Comparison of ENCODE assay signal across 8 mouse cellular contexts in genomic region chr17:17828191-17828981, GRCm38 (mm10). TPM values are rescaled to one million over a fixed set of nuclear protein-coding genes. Genes with fewer than 3 reads are reported as not detected.
DNase-seq lines count a peak whose midpoint lies in the region; ATAC-seq lines count a peak whose summit lies in the region.

No protein-coding gene starts in this region.

- peak; percentile 48 for DNase-seq in urinary bladder, postnatal 14 days (ENCODE audit: low spot score)
- DNase-seq in urinary bladder, postnatal 25 days (ENCODE audit: low spot score): no peak
- DNase-seq in embryo, embryonic 10 days (ENCODE audit: low spot score): peak; percentile 85
- peak; percentile 50 to 67 for DNase-seq in gastrocnemius, postnatal 4 days (ENCODE audit: low spot score in 2 of 2)
- DNase-seq in liver, embryonic 11.5 days (ENCODE audit: low spot score): peak; percentile 78
- no peak for DNase-seq in natural killer cell, adult 2 months (ENCODE audit: low spot score in 2 of 2)

- peak overlapping the region; percentile 79 for H3K4me2 ChIP-seq in intestine, embryonic 16.5 days (ENCODE audit: low read depth, low read length)
- H3K4me2 ChIP-seq in liver, embryonic 11.5 days: peak overlapping the region; percentile 73
- H3K4me2 ChIP-seq in neural tube, embryonic 13.5 days: peak overlapping the region; percentile 94

- peak overlapping the region; percentile 83 for H3K9ac ChIP-seq in intestine, embryonic 16.5 days (ENCODE audit: low read depth, low read length)
- peak overlapping the region; percentile 61 for H3K9ac ChIP-seq in liver, embryonic 11.5 days (ENCODE audit: low read depth, low read length)
- H3K9ac ChIP-seq in neural tube, embryonic 13.5 days: peak overlapping the region; percentile 99

- no peaks in the 10 kb centered on the region for H3K9me3 ChIP-seq in intestine, embryonic 16.5 days (ENCODE audit: control insufficient read depth, low read length)
- H3K9me3 ChIP-seq in liver, embryonic 11.5 days (ENCODE audit: control insufficient read depth, low read length): no peaks in the 10 kb centered on the region
- H3K9me3 ChIP-seq in neural tube, embryonic 13.5 days: no peaks in the 10 kb centered on the region

- H3K4me1 ChIP-seq in intestine, embryonic 16.5 days (ENCODE audit: control insufficient read depth, insufficient read depth, low read length): peaks cover 29% of the 10 kb centered on the region
- peaks cover 4% of the 10 kb centered on the region for H3K4me1 ChIP-seq in liver, embryonic 11.5 days (replicated peaks; ENCODE audit: control insufficient read depth, insufficient read depth, low read length)
- peaks cover 42% of the 10 kb centered on the region for H3K4me1 ChIP-seq in neural tube, embryonic 13.5 days (replicated peaks)

- H3K4me3 ChIP-seq in intestine, embryonic 16.5 days (ENCODE audit: low read length): peak overlapping the region; percentile 73
- H3K4me3 ChIP-seq in liver, embryonic 11.5 days (ENCODE audit: low read depth, low read length): peak overlapping the region; percentile 67
- peak overlapping the region; percentile 88 for H3K4me3 ChIP-seq in neural tube, embryonic 13.5 days

- peak; percentile 50 for ATAC-seq in intestine, embryonic 16.5 days
- peak; percentile 37 for ATAC-seq in liver, embryonic 11.5 days (replicated peaks; ENCODE audit: low FRiP score)
- ATAC-seq in neural tube, embryonic 13.5 days (ENCODE audit: low read depth): peak; percentile 43

- no peaks in the 10 kb centered on the region for H3K27me3 ChIP-seq in intestine, embryonic 16.5 days (replicated peaks; ENCODE audit: control insufficient read depth, insufficient read depth, low read length)
- peaks cover 7% of the 10 kb centered on the region; the same call in 1 of the 2 replicates for H3K27me3 ChIP-seq in liver, embryonic 11.5 days (replicated peaks; ENCODE audit: control insufficient read depth, insufficient read depth, low read length)
- no peaks in the 10 kb centered on the region for H3K27me3 ChIP-seq in neural tube, embryonic 13.5 days

- WGBS in intestine, embryonic 16.5 days: under 1% methylated on average over 9 of the region's 15 CpGs
- 3% methylated on average over 12 of the region's 15 CpGs for WGBS in liver, embryonic 11.5 days
- WGBS in neural tube, embryonic 13.5 days: 2% methylated on average over 10 of the region's 15 CpGs

- H3K27ac ChIP-seq in intestine, embryonic 16.5 days (ENCODE audit: low read length): peak overlapping the region; percentile 98
- H3K27ac ChIP-seq in liver, embryonic 11.5 days (ENCODE audit: low read depth, low read length): peak overlapping the region; percentile 90
- peak overlapping the region; percentile 100 for H3K27ac ChIP-seq in neural tube, embryonic 13.5 days (replicated peaks)

- no peaks in the 10 kb centered on the region for H3K36me3 ChIP-seq in intestine, embryonic 16.5 days (ENCODE audit: control insufficient read depth, insufficient read depth, low read length)
- H3K36me3 ChIP-seq in liver, embryonic 11.5 days (ENCODE audit: control insufficient read depth, insufficient read depth, low read length): peaks cover 3% of the 10 kb centered on the region; the same call in 1 of the 2 replicates
- peaks cover 26% of the 10 kb centered on the region for H3K36me3 ChIP-seq in neural tube, embryonic 13.5 days

RNA-seq across cellular contexts. Expression of gene Spaca6, which starts 1.4 kb away (rescaled TPM):
- 10 to 100 TPM; 37.3 to 49.3 TPM for total RNA-seq in gastrocnemius, postnatal 4 days (2021)
- polyA plus RNA-seq in intestine, embryonic 16.5 days (2015; fragmentation: Nextera tagmentation; extraction: Ambion mirVana): 13.7 and 14.5 TPM in 2 replicates
- 11.2 and 16.4 TPM in 2 replicates for polyA plus RNA-seq in liver, embryonic 11.5 days (2014; fragmentation: Nextera tagmentation; extraction: Ambion mirVana)
- 31.4 and 36.0 TPM in 2 replicates for polyA plus RNA-seq in neural tube, embryonic 13.5 days (2015; fragmentation: Nextera tagmentation; extraction: Ambion mirVana)

RNA-seq across cellular contexts. Expression of gene Has1, which starts 26.6 kb away (rescaled TPM):
- under 1 TPM; 0.18 to 0.69 TPM for total RNA-seq in gastrocnemius, postnatal 4 days (2021)
- 0.34 and 0.56 TPM in 2 replicates for polyA plus RNA-seq in intestine, embryonic 16.5 days (2015; fragmentation: Nextera tagmentation; extraction: Ambion mirVana)
- polyA plus RNA-seq in liver, embryonic 11.5 days (2014; fragmentation: Nextera tagmentation; extraction: Ambion mirVana): 0.31 and 0.58 TPM in 2 replicates
- polyA plus RNA-seq in neural tube, embryonic 13.5 days (2015; fragmentation: Nextera tagmentation; extraction: Ambion mirVana): 0.63 and 0.70 TPM in 2 replicates

RNA-seq across cellular contexts. Expression of gene Fpr1, which starts 55.4 kb away (rescaled TPM):
- total RNA-seq in gastrocnemius, postnatal 4 days (2021): under 1 TPM; 0.20 to 0.26 TPM
- polyA plus RNA-seq in intestine, embryonic 16.5 days (2015; fragmentation: Nextera tagmentation; extraction: Ambion mirVana): 0.29 and 0.60 TPM in 2 replicates
- polyA plus RNA-seq in liver, embryonic 11.5 days (2014; fragmentation: Nextera tagmentation; extraction: Ambion mirVana): 0.37 TPM in 1 of 2 replicates, not detected in the other
- polyA plus RNA-seq in neural tube, embryonic 13.5 days (2015; fragmentation: Nextera tagmentation; extraction: Ambion mirVana): 0.14 TPM in 1 of 2 replicates, not detected in the other

RNA-seq across cellular contexts. Expression of gene Fpr2, which starts 59.2 kb away (rescaled TPM):
- under 1 TPM in 1 of 2 experiments, not detected in 1; 0.98 TPM for total RNA-seq in gastrocnemius, postnatal 4 days (2021)
- polyA plus RNA-seq in intestine, embryonic 16.5 days (2015; fragmentation: Nextera tagmentation; extraction: Ambion mirVana): 0.32 and 0.61 TPM in 2 replicates
- 0.21 TPM in 1 of 2 replicates, not detected in the other for polyA plus RNA-seq in liver, embryonic 11.5 days (2014; fragmentation: Nextera tagmentation; extraction: Ambion mirVana)
- 0.28 TPM in 1 of 2 replicates, not detected in the other for polyA plus RNA-seq in neural tube, embryonic 13.5 days (2015; fragmentation: Nextera tagmentation; extraction: Ambion mirVana)

RNA-seq across cellular contexts. Expression of gene Fpr3, which starts 59.3 kb away (rescaled TPM):
- total RNA-seq in gastrocnemius, postnatal 4 days (2021): not detected
- not detected in 2 replicates for polyA plus RNA-seq in intestine, embryonic 16.5 days (2015; fragmentation: Nextera tagmentation; extraction: Ambion mirVana)
- not detected in 2 replicates for polyA plus RNA-seq in liver, embryonic 11.5 days (2014; fragmentation: Nextera tagmentation; extraction: Ambion mirVana)
- not detected in 2 replicates for polyA plus RNA-seq in neural tube, embryonic 13.5 days (2015; fragmentation: Nextera tagmentation; extraction: Ambion mirVana)

Comparison
In these comparisons a context has a peak if more than half of its experiments do, and no peak if none do; other contexts are left out.
1. DNase-seq: peak in urinary bladder, postnatal 14 days (single experiment), embryo, embryonic 10 days (single experiment), gastrocnemius, postnatal 4 days (2 of 2) and liver, embryonic 11.5 days (single experiment); none in urinary bladder, postnatal 25 days (single experiment) and natural killer cell, adult 2 months (0 of 2).
2. Peak in every context shown above with its lines, with median percentiles within 50 percentile points of each other: ATAC-seq, H3K27ac ChIP-seq, H3K4me2 ChIP-seq, H3K4me3 ChIP-seq and H3K9ac ChIP-seq.